Mouse (Mus musculus) ES-Bruce4 (cell line): ENCODE results near the gene Eml2. TPM values are rescaled to one million over a fixed set of nuclear protein-coding genes. Genes with fewer than 3 reads are reported as not detected.
A peak's percentile ranks its signal among the peaks of the same experiment; 100 is the strongest.

Source experiments
- H3K27ac ChIP-seq: 2 replicates; pipeline ENCODE4 v1.5.1; 2012; ENCODE audit warnings: low read length, inconsistent platforms; ENCODE audit not compliant: insufficient read depth
- H3K27me3 ChIP-seq: 2 replicates; pipeline ENCODE4 v1.6.1; 2012; ENCODE audit warnings: mild to moderate bottlenecking, low read length, inconsistent platforms; ENCODE audit not compliant: control insufficient read depth, poor library complexity, insufficient read depth, severe bottlenecking
- H3K36me3 ChIP-seq: 2 replicates; pipeline ENCODE4 v1.6.1; 2012; ENCODE audit warnings: inconsistent platforms, mild to moderate bottlenecking, low read length, moderate library complexity; ENCODE audit not compliant: control insufficient read depth, poor library complexity, insufficient read depth, severe bottlenecking
- H3K4me1 ChIP-seq: one replicate; pipeline ENCODE4 v1.8.1; 2011; ENCODE audit warnings: low read length; ENCODE audit not compliant: control insufficient read depth, insufficient read depth
- H3K4me3 ChIP-seq: 2 replicates; pipeline ENCODE4 v1.5.1; 2011; ENCODE audit warnings: low read depth, mild to moderate bottlenecking, low read length
- H3K9ac ChIP-seq: 2 replicates; pipeline ENCODE4 v1.6.1; 2012; ENCODE audit warnings: low read depth, mild to moderate bottlenecking, inconsistent platforms; ENCODE audit not compliant: poor library complexity, severe bottlenecking
- H3K9me3 ChIP-seq: replicated peaks from 2 replicates; pipeline ENCODE4 v1.6.1; 2012; ENCODE audit warnings: mild to moderate bottlenecking, low read length, inconsistent platforms; ENCODE audit not compliant: control insufficient read depth, poor library complexity, insufficient read depth, severe bottlenecking
- CTCF ChIP-seq: IDR thresholded peaks from one replicate; pipeline ENCODE4 v1.8.1; 2011; ENCODE audit warnings: low read depth, low read length
- EP300 ChIP-seq: IDR thresholded peaks from 2 replicates; pipeline ENCODE4 v1.6.1; 2011; ENCODE audit warnings: low read depth, low read length; ENCODE audit not compliant: insufficient read depth
- POLR2A ChIP-seq: IDR thresholded peaks from one replicate; pipeline ENCODE4 v1.8.1; 2011; ENCODE audit warnings: low read length; ENCODE audit not compliant: insufficient read depth
- polyA plus RNA-seq: library from polyadenylated mRNA; stranded (reverse); fragments of >200 nt; gene quantifications from 2 replicates; pipeline ENCODE4 v1.2.4, GENCODE M21; 2011; ENCODE audit warnings: low read depth; ENCODE audit not compliant: missing spikeins, insufficient read depth, insufficient read length

The Eml2 gene
- polyA plus RNA-seq, 1 experiment, result 64.4 TPM

- Histone ChIP-seq H3K36me3 (no peaks in the 10 kb centered on the region), H3K9ac (no peak overlapping the region), H3K27ac (no peak overlapping the region), H3K4me1 (no peaks in the 10 kb centered on the region), H3K4me3 (no peak overlapping the region), H3K27me3 (no peaks in the 10 kb centered on the region), H3K9me3 (no peaks in the 10 kb centered on the region)
- TF ChIP-seq EP300 (no peak), POLR2A (no peak), CTCF (no peak)
These were observed 75.9 kb downstream of the Eml2 start for GRCm38 (mm10) chr7:19252078-19252477.

DNA sequence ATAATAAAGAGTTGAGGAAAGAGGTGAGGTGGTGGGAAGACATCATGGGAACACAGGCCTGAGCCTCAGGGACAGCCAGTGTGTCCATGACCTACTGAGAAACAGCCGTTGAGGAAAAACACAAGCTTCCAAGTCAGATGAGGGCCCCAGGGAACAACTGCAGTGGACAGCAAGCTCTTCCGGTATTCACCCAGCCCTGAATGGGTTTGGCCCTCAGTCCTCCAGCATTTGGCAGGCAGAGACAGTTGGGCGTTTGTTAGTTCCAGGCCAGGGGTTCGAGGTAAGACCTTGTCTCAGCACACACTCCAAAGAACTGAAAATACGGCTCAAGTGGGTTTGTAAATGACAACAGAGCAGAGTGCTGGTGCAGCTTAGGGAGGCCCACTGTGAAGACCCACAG is 77.2 kb downstream of the Eml2 start:
- Histone ChIP-seq H3K4me3 (no peak overlapping the region), H3K27ac (no peak overlapping the region)
- no peak for TF ChIP-seq POLR2A
- TF ChIP-seq EP300, result no peak
- no peak for TF ChIP-seq CTCF

DNA sequence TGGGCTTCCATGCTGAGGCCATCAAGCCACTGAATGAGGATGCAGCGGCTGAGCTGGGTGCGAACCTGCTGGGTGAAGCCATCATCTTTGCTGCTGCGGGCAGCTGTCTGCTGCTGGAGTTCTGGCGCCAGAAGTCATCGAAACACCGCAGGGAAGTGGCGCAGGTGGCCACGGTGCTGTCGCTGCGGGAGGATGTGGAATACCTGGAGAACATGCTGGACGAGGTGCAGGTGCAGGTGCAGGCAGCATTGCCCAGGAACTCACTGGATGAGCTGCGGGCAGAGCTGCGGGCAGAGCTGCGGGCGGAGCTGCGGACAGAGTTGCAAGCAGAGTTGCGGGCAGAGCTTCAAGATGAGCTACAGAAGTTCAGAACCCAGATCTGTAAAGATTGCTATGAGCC is 79.2 kb downstream of the Eml2 start:
- Histone ChIP-seq H3K9ac (no peak overlapping the region), H3K4me3 (peak overlapping the region; percentile 40), H3K27ac (no peak overlapping the region), H3K36me3 (peaks cover 20% of the 10 kb centered on the region), H3K9me3 (no peaks in the 10 kb centered on the region), H3K27me3 (no peaks in the 10 kb centered on the region), H3K4me1 (no peaks in the 10 kb centered on the region)
- TF ChIP-seq EP300, result no peak
- no peak for TF ChIP-seq POLR2A
- no peak for TF ChIP-seq CTCF

More for the DNA sequence above, 77.2 kb downstream of the Eml2 start:
- H3K36me3 ChIP-seq, result peaks cover 4% of the 10 kb centered on the region
- no peak overlapping the region for H3K9ac ChIP-seq
- no peaks in the 10 kb centered on the region for H3K9me3 ChIP-seq
- no peaks in the 10 kb centered on the region for H3K4me1 ChIP-seq
- H3K27me3 ChIP-seq, result no peaks in the 10 kb centered on the region

Other genes with a start within 250 kb of the Eml2 start
- gene Nanos2, start 189.0 kb upstream of the Eml2 start, polyA plus RNA-seq, result not detected in 2 replicates
- gene Mypop, start 185.2 kb upstream of the Eml2 start, polyA plus RNA-seq, result 4.0 and 5.5 TPM in 2 replicates
- 16.2 and 20.9 TPM in 2 replicates for gene Irf2bp1, start 172.4 kb upstream of the Eml2 start, polyA plus RNA-seq
- gene Foxa3, start 152.9 kb upstream of the Eml2 start, polyA plus RNA-seq, result 2.5 and 2.6 TPM in 2 replicates
- gene Sympk, start 152.0 kb upstream of the Eml2 start, polyA plus RNA-seq, result 102 and 119 TPM in 2 replicates
- not detected in 2 replicates for gene Rsph6a, start 121.7 kb upstream of the Eml2 start, polyA plus RNA-seq
- gene Dmwd, start 100.2 kb upstream of the Eml2 start, polyA plus RNA-seq, result 43.2 and 45.1 TPM in 2 replicates
- 12.8 and 19.5 TPM in 2 replicates for gene Dmpk, start 92.6 kb upstream of the Eml2 start, polyA plus RNA-seq
- gene Six5, start 81.8 kb upstream of the Eml2 start, polyA plus RNA-seq, result 2.7 and 3.8 TPM in 2 replicates
- 0.43 and 0.46 TPM in 2 replicates for gene Gm4969, start 58.1 kb upstream of the Eml2 start, polyA plus RNA-seq
- gene Fbxo46, start 56.6 kb upstream of the Eml2 start, polyA plus RNA-seq, result 4.1 and 4.3 TPM in 2 replicates
- gene Qpctl, start 27.1 kb upstream of the Eml2 start, polyA plus RNA-seq, result 4.1 and 4.6 TPM in 2 replicates
- gene Snrpd2, start 26.7 kb upstream of the Eml2 start, polyA plus RNA-seq, result 92.9 and 94.6 TPM in 2 replicates
- 1.9 and 3.5 TPM in 2 replicates for gene Gipr, start 10.3 kb upstream of the Eml2 start, polyA plus RNA-seq
- gene Gpr4, start 36.1 kb downstream of the Eml2 start, polyA plus RNA-seq, result 3.3 and 5.1 TPM in 2 replicates
- gene Opa3, start 51.9 kb downstream of the Eml2 start, polyA plus RNA-seq, result 22.3 and 24.8 TPM in 2 replicates
- 75.7 and 90.0 TPM in 2 replicates for gene Vasp, start 95.4 kb downstream of the Eml2 start, polyA plus RNA-seq
- 5.7 and 6.1 TPM in 2 replicates for gene Ppm1n, start 103.6 kb downstream of the Eml2 start, polyA plus RNA-seq
- 14.3 and 15.3 TPM in 2 replicates for gene Rtn2, start 106.2 kb downstream of the Eml2 start, polyA plus RNA-seq
- 0.68 and 1.1 TPM in 2 replicates for gene Fosb, start 133.6 kb downstream of the Eml2 start, polyA plus RNA-seq
- gene Ercc1, start 168.4 kb downstream of the Eml2 start, polyA plus RNA-seq, result 38.1 and 43.7 TPM in 2 replicates
- gene Cd3eap, start 183.1 kb downstream of the Eml2 start, polyA plus RNA-seq, result 14.6 and 16.8 TPM in 2 replicates
- gene Ppp1r13l, start 183.3 kb downstream of the Eml2 start, polyA plus RNA-seq, result 21.9 and 25.5 TPM in 2 replicates
- gene Ercc2, start 205.6 kb downstream of the Eml2 start, polyA plus RNA-seq, result 22.6 and 28.5 TPM in 2 replicates
- 17.6 and 18.7 TPM in 2 replicates for gene Klc3, start 227.7 kb downstream of the Eml2 start, polyA plus RNA-seq
- not detected in 2 replicates for gene Ckm, start 228.4 kb downstream of the Eml2 start, polyA plus RNA-seq